Mouse (Mus musculus) MEL (cell line): ENCODE data around the gene Ttk. TPM values are rescaled to one million over a fixed set of nuclear protein-coding genes. Genes with fewer than 3 reads are reported as not detected.

Source experiments
- DNase-seq: peaks from one replicate; pipeline ENCODE4 v3.0.0; 2011; ENCODE audit warnings: low read depth, low spot score
- H3K27ac ChIP-seq: 2 replicates; pipeline ENCODE4 v1.5.1; 2012; ENCODE audit warnings: low read depth, mild to moderate bottlenecking, control low read depth, low read length, moderate library complexity; ENCODE audit not compliant: control insufficient read depth
- H3K27me3 ChIP-seq, 2 experiments: fragments of 150-350 bp in 1 of 2; sonication (generic) in 1 of 2; 2 replicates each; pipeline ENCODE4 v1.6.1; 2012; ENCODE audit warnings: low read length in 2 of 2, mild to moderate bottlenecking in 2 of 2, improper control_type of control experiment in 1 of 2, moderate library complexity in 1 of 2; ENCODE audit not compliant: insufficient read depth in 2 of 2, control insufficient read depth in 1 of 2
- H3K36me3 ChIP-seq, 2 experiments: 2 replicates each; pipeline ENCODE4 v1.6.1; 2012 to 2014; ENCODE audit warnings: low read length in 2 of 2, improper control_type of control experiment in 1 of 2, inconsistent platforms in 1 of 2, mild to moderate bottlenecking in 1 of 2; ENCODE audit not compliant: insufficient read depth in 2 of 2, control insufficient read depth in 1 of 2
- H3K4me1 ChIP-seq, 2 experiments: fragments of 150-350 bp in 1 of 2; sonication (generic) in 1 of 2; 2 replicates each; pipeline ENCODE4 v1.6.1; 2012; ENCODE audit warnings: low read length in 2 of 2, improper control_type of control experiment in 1 of 2, mild to moderate bottlenecking in 1 of 2; ENCODE audit not compliant: insufficient read depth in 2 of 2, control insufficient read depth in 1 of 2
- H3K4me3 ChIP-seq, 2 experiments: fragments of 150-350 bp in 1 of 2; sonication (generic) in 1 of 2; 2 replicates each; pipeline ENCODE4 v1.5.1; 2012; ENCODE audit warnings: low read depth in 2 of 2, low read length in 2 of 2, mild to moderate bottlenecking in 2 of 2, moderate library complexity in 2 of 2, control low read depth in 1 of 2, improper control_type of control experiment in 1 of 2; ENCODE audit not compliant: control insufficient read depth in 1 of 2, insufficient read depth in 1 of 2
- H3K79me2 ChIP-seq: 2 replicates; pipeline ENCODE4 v1.6.1; 2012; ENCODE audit warnings: mild to moderate bottlenecking, low read length, moderate library complexity; ENCODE audit not compliant: control insufficient read depth, poor library complexity, insufficient read depth
- H3K9ac ChIP-seq: 2 replicates; pipeline ENCODE4 v1.6.1; 2012; ENCODE audit warnings: low read depth, mild to moderate bottlenecking, control low read depth, low read length, moderate library complexity; ENCODE audit not compliant: control insufficient read depth, poor library complexity, severe bottlenecking
- H3K9me3 ChIP-seq: fragments of 150-350 bp; sonication (generic); replicated peaks from 2 replicates; pipeline ENCODE4 v1.6.1; 2012; ENCODE audit warnings: mild to moderate bottlenecking, low read length, improper control_type of control experiment, moderate library complexity; ENCODE audit not compliant: insufficient read depth
- BHLHE40 ChIP-seq: IDR thresholded peaks from 2 replicates; pipeline ENCODE4 v1.6.1; 2012; ENCODE audit warnings: low read depth, mild to moderate bottlenecking, inconsistent platforms, low read length, improper control_type of control experiment, borderline replicate concordance
- CHD2 ChIP-seq: IDR thresholded peaks from 2 replicates; pipeline ENCODE4 v1.6.1; 2011; ENCODE audit warnings: low read length, improper control_type of control experiment
- CTCF ChIP-seq, 3 experiments: IDR thresholded peaks in 2 of 3; conservative IDR thresholded peaks in 1 of 3; 2 replicates each; pipeline ENCODE4 v1.5.1; 2011 to 2012; ENCODE audit warnings: low read length in 3 of 3, low read depth in 2 of 3, mild to moderate bottlenecking in 2 of 3, improper control_type of control experiment in 1 of 3, inconsistent platforms in 1 of 3, mixed read lengths in 1 of 3, moderate library complexity in 1 of 3; ENCODE audit not compliant: control insufficient read depth in 1 of 3, insufficient read depth in 1 of 3, poor library complexity in 1 of 3, severe bottlenecking in 1 of 3
- E2F4 ChIP-seq: IDR thresholded peaks from 2 replicates; pipeline ENCODE4 v1.6.1; 2011; ENCODE audit warnings: low read depth, low read length, improper control_type of control experiment, borderline replicate concordance
- ELF1 ChIP-seq: IDR thresholded peaks from 2 replicates; pipeline ENCODE4 v1.6.1; 2014; ENCODE audit warnings: low read depth, mild to moderate bottlenecking, inconsistent platforms, low read length, improper control_type of control experiment, moderate library complexity
- ETS1 ChIP-seq: IDR thresholded peaks from 2 replicates; pipeline ENCODE4 v1.6.1; 2012; ENCODE audit warnings: low read depth, mild to moderate bottlenecking, inconsistent platforms, low read length, improper control_type of control experiment, moderate library complexity
- HCFC1 ChIP-seq: IDR thresholded peaks from 2 replicates; pipeline ENCODE4 v1.6.1; 2012; ENCODE audit warnings: low read depth, mild to moderate bottlenecking, inconsistent platforms, low read length, improper control_type of control experiment, moderate library complexity
- JUND ChIP-seq: IDR thresholded peaks from 2 replicates; pipeline ENCODE4 v1.6.1; 2011; ENCODE audit warnings: low read depth, mild to moderate bottlenecking, improper control_type of control experiment, low read length
- MAFK ChIP-seq: IDR thresholded peaks from 2 replicates; pipeline ENCODE4 v1.6.1; 2011; ENCODE audit warnings: low read depth, mild to moderate bottlenecking, low read length, improper control_type of control experiment, borderline replicate concordance
- MAZ ChIP-seq: IDR thresholded peaks from 2 replicates; pipeline ENCODE4 v1.6.1; 2012; ENCODE audit warnings: low read depth, mild to moderate bottlenecking, inconsistent platforms, low read length, improper control_type of control experiment
- MEF2A ChIP-seq: IDR thresholded peaks from 2 replicates; pipeline ENCODE4 v1.6.1; 2014; ENCODE audit warnings: low read depth, mild to moderate bottlenecking, inconsistent platforms, low read length, improper control_type of control experiment; ENCODE audit not compliant: poor library complexity, insufficient replicate concordance, severe bottlenecking; ENCODE audit errors: extremely low read depth
- MXI1 ChIP-seq: IDR thresholded peaks from 2 replicates; pipeline ENCODE4 v1.6.1; 2011; ENCODE audit warnings: mild to moderate bottlenecking, low read depth, low read length, improper control_type of control experiment
- MYB ChIP-seq: IDR thresholded peaks from 2 replicates; pipeline ENCODE4 v1.6.1; 2011; ENCODE audit warnings: mild to moderate bottlenecking, low read depth, low read length, improper control_type of control experiment
- POLR2A ChIP-seq, 2 experiments: IDR thresholded peaks; 2 replicates each; pipeline ENCODE4 v1.6.1; 2011 to 2012; ENCODE audit warnings: low read length in 2 of 2, mild to moderate bottlenecking in 2 of 2, control low read depth in 1 of 2, improper control_type of control experiment in 1 of 2, low read depth in 1 of 2, moderate library complexity in 1 of 2; ENCODE audit not compliant: control insufficient read depth in 1 of 2, insufficient read depth in 1 of 2, poor library complexity in 1 of 2
- POLR2AphosphoS2 ChIP-seq: IDR thresholded peaks from 2 replicates; pipeline ENCODE4 v1.6.1; 2011; ENCODE audit warnings: low read length, improper control_type of control experiment
- RAD21 ChIP-seq: IDR thresholded peaks from 2 replicates; pipeline ENCODE4 v1.6.1; 2011; ENCODE audit warnings: mild to moderate bottlenecking, low read depth, low read length, improper control_type of control experiment
- RCOR1 ChIP-seq: IDR thresholded peaks from 2 replicates; pipeline ENCODE4 v1.6.1; 2012; ENCODE audit warnings: low read depth, mild to moderate bottlenecking, inconsistent platforms, low read length, improper control_type of control experiment
- SIN3A ChIP-seq: IDR thresholded peaks from 2 replicates; pipeline ENCODE4 v1.6.1; 2012; ENCODE audit warnings: low read length, improper control_type of control experiment, inconsistent platforms
- SMC3 ChIP-seq: IDR thresholded peaks from 2 replicates; pipeline ENCODE4 v1.6.1; 2011; ENCODE audit warnings: low read depth, low read length, improper control_type of control experiment
- TAL1 ChIP-seq: IDR thresholded peaks from 2 replicates; pipeline ENCODE4 v1.6.1; 2012; ENCODE audit warnings: mild to moderate bottlenecking, inconsistent platforms, low read length, moderate library complexity, mixed read lengths
- TCF12 ChIP-seq: IDR thresholded peaks from 2 replicates; pipeline ENCODE4 v1.6.1; 2014; ENCODE audit warnings: low read depth, mild to moderate bottlenecking, inconsistent platforms, low read length, improper control_type of control experiment, moderate library complexity
- UBTF ChIP-seq: IDR thresholded peaks from 2 replicates; pipeline ENCODE4 v1.6.1; 2012; ENCODE audit warnings: low read depth, mild to moderate bottlenecking, inconsistent platforms, low read length, improper control_type of control experiment, moderate library complexity, borderline replicate concordance; ENCODE audit not compliant: insufficient read depth
- USF1 ChIP-seq: IDR thresholded peaks from 2 replicates; pipeline ENCODE4 v1.6.1; 2014; ENCODE audit warnings: low read depth, mild to moderate bottlenecking, inconsistent platforms, low read length, improper control_type of control experiment, moderate library complexity
- USF2 ChIP-seq, 2 experiments: IDR thresholded peaks; 2 replicates each; pipeline ENCODE4 v1.6.1; 2011 to 2012; ENCODE audit warnings: improper control_type of control experiment in 2 of 2, low read length in 2 of 2, borderline replicate concordance in 1 of 2, inconsistent platforms in 1 of 2, low read depth in 1 of 2, mild to moderate bottlenecking in 1 of 2; ENCODE audit not compliant: insufficient read depth in 1 of 2
- ZC3H11A ChIP-seq: IDR thresholded peaks from 2 replicates; pipeline ENCODE4 v1.6.1; 2012; ENCODE audit warnings: low read depth, mild to moderate bottlenecking, inconsistent platforms, low read length, improper control_type of control experiment
- polyA plus RNA-seq, 2 experiments: library from polyadenylated mRNA; stranded (reverse) in 1 of 2; unstranded in 1 of 2; fragments of >175 nt in 1 of 2; fragments of >200 nt in 1 of 2; gene quantifications; 2 replicates each; pipeline versions ENCODE4 v1.2.1 to v1.2.4; 2012; ENCODE audit warnings: low replicate concordance in 2 of 2, low read depth in 1 of 2; ENCODE audit not compliant: insufficient read length in 2 of 2, insufficient read depth in 1 of 2, missing spikeins in 1 of 2
- total RNA-seq: library from RNA; depleted of rRNA; stranded (reverse); fragments of 300-350 nt; gene quantifications from 2 replicates; pipeline ENCODE4 v1.2.3, GENCODE M21; 2012

Ttk gene
- total and polyA plus RNA-seq, 3 experiments: 16.0 to 18.5 TPM; not detected in 1

GRCm38 (mm10) chr9:83905820-83906219, 71.3 kb downstream of the Ttk start:
- peak overlapping the region; percentile 25 to 72; a peak in 3 of 4 replicates for H3K4me3 ChIP-seq
- no peak overlapping the region for H3K27ac ChIP-seq
- peaks cover 0 to 4% of the 10 kb centered on the region in 2 experiments; a peak in 2 of 4 replicates for H3K36me3 ChIP-seq
- peak; percentile 64 for DNase-seq
- no peak overlapping the region for H3K9ac ChIP-seq
- no peaks in the 10 kb centered on the region for H3K9me3 ChIP-seq
- H3K27me3 ChIP-seq: peaks cover 0 to 2% of the 10 kb centered on the region in 2 experiments; a peak in 1 of 4 replicates
- H3K4me1 ChIP-seq: peaks cover 0 to 2% of the 10 kb centered on the region in 2 experiments; a peak in 1 of 4 replicates
- TF ChIP-seq POLR2A (IDR thresholded peaks at IDR 0.05; ENCODE audit: control insufficient read depth in 1 of 2, insufficient read depth in 1 of 2, low read depth in 1 of 2, low read length in 2 of 2, poor library complexity in 1 of 2): no peak
- TF ChIP-seq MYB: no peak
- no peak for TF ChIP-seq TAL1
- TF ChIP-seq E2F4: no peak
- TF ChIP-seq ETS1: no peak
- TF ChIP-seq CHD2: no peak
- no peak for TF ChIP-seq MXI1
- TF ChIP-seq RCOR1: no peak
- TF ChIP-seq ELF1: no peak
- no peak for TF ChIP-seq POLR2AphosphoS2
- no peak for TF ChIP-seq MAZ
- TF ChIP-seq MEF2A: no peak
- TF ChIP-seq SMC3: peak; percentile 79
- peak in 1 of 3 experiments; percentile 74; a peak in 3 of 6 replicates for TF ChIP-seq CTCF (IDR thresholded peaks at IDR 0.05 in 2 of 3, conservative IDR thresholded peaks at IDR 0.05 in 1 of 3; ENCODE audit: control insufficient read depth in 1 of 3, insufficient read depth in 1 of 3, low read depth in 2 of 3, low read length in 3 of 3, poor library complexity in 1 of 3, severe bottlenecking in 1 of 3)
- TF ChIP-seq HCFC1: no peak
- TF ChIP-seq USF1: no peak
- TF ChIP-seq BHLHE40: no peak
- no peak for TF ChIP-seq MAFK
- no peak for TF ChIP-seq JUND
- TF ChIP-seq ZC3H11A: peak; percentile 80
- no peak for TF ChIP-seq USF2 (IDR thresholded peaks at IDR 0.05; ENCODE audit: borderline replicate concordance in 1 of 2, insufficient read depth in 1 of 2, low read depth in 1 of 2, low read length in 2 of 2)
- TF ChIP-seq SIN3A: peak; percentile 18; the same call in 1 of the 2 replicates
- peak; percentile 87 for TF ChIP-seq RAD21
- TF ChIP-seq TCF12: no peak
- no peak for TF ChIP-seq UBTF
- TF ChIP-seq, all 39 proteins: peak for 5
- H3K79me2 ChIP-seq: no peaks in the 10 kb centered on the region
